Mouse (Mus musculus) lung, postnatal 0 days (tissue): Measurements from ENCODE around the gene Agbl4.

Source experiments
- CTCF ChIP-seq: IDR thresholded peaks from 2 replicates; pipeline ENCODE4 v1.5.1; 2016; ENCODE audit warnings: antibody characterized with exemption, mild to moderate bottlenecking
- EP300 ChIP-seq: IDR thresholded peaks from 2 replicates; pipeline ENCODE4 v1.6.1; 2016; ENCODE audit warnings: antibody characterized with exemption, mild to moderate bottlenecking, control low read depth

- no peak for TF ChIP-seq CTCF
- no peak for TF ChIP-seq EP300
Observed at GRCm38 (mm10) chr4:111588211-111588610, 1190.8 kb downstream of the Agbl4 start.
